In the genomic region with DNA sequence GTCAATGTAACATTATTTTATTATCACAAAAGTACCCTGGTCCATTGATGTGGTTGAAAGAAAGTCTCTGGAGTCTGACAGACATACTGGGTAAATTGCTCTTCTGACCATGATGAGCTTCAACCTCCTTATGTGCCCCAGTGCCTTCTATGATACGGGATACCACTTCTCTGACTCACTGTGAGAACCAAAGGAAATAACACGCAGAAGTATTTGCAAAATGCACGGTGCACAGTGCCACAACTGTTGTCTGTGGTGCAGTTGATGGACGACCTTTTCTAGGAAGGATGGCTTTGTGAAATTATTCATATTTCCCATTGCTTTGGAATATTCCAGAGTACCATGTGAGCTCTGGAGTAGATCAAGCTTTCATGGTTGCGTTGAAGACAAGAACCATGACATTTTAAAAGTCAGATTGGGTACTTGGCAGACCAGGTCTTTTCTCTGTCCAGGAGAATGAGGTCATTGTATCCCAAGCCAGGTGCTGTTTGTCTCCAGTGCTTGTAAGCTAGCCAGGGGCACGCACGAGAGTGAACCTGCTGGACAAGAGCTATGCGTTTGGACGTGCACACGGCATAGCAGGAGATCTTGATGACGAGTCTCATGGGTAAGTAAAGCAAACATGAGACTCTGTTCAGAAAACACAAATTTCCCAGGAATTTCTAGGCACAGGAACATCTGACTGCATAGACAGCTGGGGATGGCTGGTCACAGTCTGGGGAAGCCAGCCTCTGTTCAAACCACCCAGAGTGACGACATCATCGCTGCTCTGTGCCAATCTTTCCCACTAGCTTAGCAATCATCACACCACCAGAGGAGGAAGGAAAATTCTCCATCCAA, we compare ENCODE assay signal across 10 mouse cellular contexts.
DNase-seq lines count a peak whose midpoint lies in the region; ATAC-seq and TF ChIP-seq lines count a peak whose summit lies in the region.
"Had no signal": no experiment of that assay in that cellular context is flagged by ENCODE, and none has a peak within 500 bp of the region (broad histone marks: within the 10 kb centered on the region; RNA-seq: fewer than 3 reads in every experiment).

No protein-coding gene starts in this region.

- H3K79me2 ChIP-seq in C2C12 (ENCODE audit: control insufficient read depth, insufficient read depth): no peaks in the 10 kb centered on the region

- no peaks in the 10 kb centered on the region; the same call in 1 of the 2 replicates for H3K4me1 ChIP-seq in lung, embryonic 14.5 days (ENCODE audit: insufficient read depth)
- H3K4me1 ChIP-seq in midbrain, embryonic 11.5 days (ENCODE audit: control insufficient read depth, insufficient read depth, low read length): peaks cover 4% of the 10 kb centered on the region; the same call in 1 of the 2 replicates

- no peak overlapping the region for H3K4me3 ChIP-seq in C2C12 (ENCODE audit: insufficient read depth, poor library complexity, severe bottlenecking)
- no peak overlapping the region for H3K4me3 ChIP-seq in lung, embryonic 14.5 days (ENCODE audit: low read depth, low read length)
- H3K4me3 ChIP-seq in midbrain, embryonic 11.5 days (ENCODE audit: low read depth, low read length): no peak overlapping the region

- no peak overlapping the region for H3ac ChIP-seq in C2C12 (ENCODE audit: control insufficient read depth, insufficient read length, low read depth)

- no peak overlapping the region for H3K4me2 ChIP-seq in lung, embryonic 14.5 days
- no peak overlapping the region for H3K4me2 ChIP-seq in midbrain, embryonic 11.5 days

- H3K79me3 ChIP-seq in C2C12 (ENCODE audit: low read depth): no peaks in the 10 kb centered on the region

- no peaks in the 10 kb centered on the region for H3K27me3 ChIP-seq in C2C12 (ENCODE audit: control insufficient read depth, insufficient read depth, insufficient read length)
- H3K27me3 ChIP-seq in lung, embryonic 14.5 days (ENCODE audit: insufficient read depth, low read length): no peaks in the 10 kb centered on the region
- H3K27me3 ChIP-seq in midbrain, embryonic 11.5 days (ENCODE audit: control insufficient read depth, insufficient read depth, low read length): no peaks in the 10 kb centered on the region

- H3K36me3 ChIP-seq in C2C12 (ENCODE audit: control insufficient read depth, insufficient read depth): no peaks in the 10 kb centered on the region
- H3K36me3 ChIP-seq in lung, embryonic 14.5 days (ENCODE audit: insufficient read depth): no peaks in the 10 kb centered on the region
- H3K36me3 ChIP-seq in midbrain, embryonic 11.5 days (ENCODE audit: control insufficient read depth, insufficient read depth, low read length): no peaks in the 10 kb centered on the region

- no peaks in the 10 kb centered on the region for H3K9me3 ChIP-seq in lung, embryonic 14.5 days (ENCODE audit: low read depth, low read length)
- no peaks in the 10 kb centered on the region for H3K9me3 ChIP-seq in midbrain, embryonic 11.5 days (ENCODE audit: control insufficient read depth, low read length)

- TF ChIP-seq CTCF in C2C12 (IDR thresholded peaks at IDR 0.05; ENCODE audit: control insufficient read depth, insufficient read depth, insufficient read length): no peak
- TF ChIP-seq CTCF in lung, embryonic 14.5 days (IDR thresholded peaks at IDR 0.05; ENCODE audit: low read depth): no peak

- H3K9ac ChIP-seq in lung, embryonic 14.5 days: no peak overlapping the region
- no peak overlapping the region for H3K9ac ChIP-seq in midbrain, embryonic 11.5 days (ENCODE audit: low read length)

- ATAC-seq in lung, embryonic 14.5 days (ENCODE audit: insufficient read depth): peak; percentile 26; the same call in 1 of the 2 replicates
- no peak for ATAC-seq in midbrain, embryonic 11.5 days (ENCODE audit: low FRiP score)
- ATAC-seq: hindbrain, postnatal 0 days had no signal

- WGBS in lung, embryonic 14.5 days: 65% methylated on average over 13 of the region's 13 CpGs
- WGBS in midbrain, embryonic 11.5 days: 87% methylated on average over 13 of the region's 13 CpGs

- peak; percentile 39 for DNase-seq in adrenal gland, adult 2 months
- no peak for DNase-seq in adrenal gland, postnatal 25 days
- DNase-seq in gastrocnemius, postnatal 25 days: peak; percentile 63
- peak; percentile 43 for DNase-seq in lung, embryonic 14.5 days
- DNase-seq in spleen, postnatal 4 days (ENCODE audit: low spot score in 2 of 2): no peak
- DNase-seq in midbrain, embryonic 11.5 days (ENCODE audit: low spot score, missing footprints): no peak
- no peak for DNase-seq in testis, postnatal 10 days (ENCODE audit: low spot score)
- DNase-seq: embryo, embryonic 11 days had no signal

- H3K27ac ChIP-seq in lung, embryonic 14.5 days (ENCODE audit: low read depth): no peak overlapping the region
- no peak overlapping the region for H3K27ac ChIP-seq in midbrain, embryonic 11.5 days (ENCODE audit: low read depth, low read length)
- H3K27ac ChIP-seq: hindbrain, postnatal 0 days had no signal

TF ChIP-seq in C2C12, 6 proteins besides CTCF, POLR2A, EP300 and RAD21:
- TF ChIP-seq MYOG (IDR thresholded peaks at IDR 0.05; ENCODE audit: control insufficient read depth, extremely low read depth, insufficient read length): no peak
- TF ChIP-seq MAX (IDR thresholded peaks at IDR 0.05): no peak
- peak; percentile 71 for TF ChIP-seq MYOD1 (IDR thresholded peaks at IDR 0.05; ENCODE audit: control insufficient read depth, insufficient read length, low read depth)
- no peak for TF ChIP-seq FOSL1 (IDR thresholded peaks at IDR 0.05; ENCODE audit: insufficient read depth, low read length, poor library complexity, severe bottlenecking)
- TF ChIP-seq CEBPB (IDR thresholded peaks at IDR 0.05; ENCODE audit: low read depth): peak; percentile 54
- no peak for TF ChIP-seq USF1 (IDR thresholded peaks at IDR 0.05; ENCODE audit: low read depth)

Comparison
In these comparisons a context has a peak if more than half of its experiments do, and no peak if none do; other contexts are left out.
1. DNase-seq: peak in adrenal gland, adult 2 months (single experiment), gastrocnemius, postnatal 25 days (single experiment) and lung, embryonic 14.5 days (single experiment); none in adrenal gland, postnatal 25 days (single experiment), spleen, postnatal 4 days (0 of 2), midbrain, embryonic 11.5 days (single experiment) and testis, postnatal 10 days (single experiment).